Mouse (Mus musculus) heart, adult 8-10 months (tissue): ENCODE measurements around the gene Ston1. TPM values are rescaled to one million over a fixed set of nuclear protein-coding genes. Genes with fewer than 3 reads are reported as not detected.
A peak's percentile ranks its signal among the peaks of the same experiment; 100 is the strongest.

Experiments
- DNase-seq: peaks from one replicate; pipeline ENCODE4 v3.0.0; 2022; ENCODE audit warnings: low spot score
- total RNA-seq, 4 experiments: library from RNA; stranded (reverse); gene quantifications; 2 replicates each; pipeline ENCODE4 v1.2.4; 2022

Gene Ston1
- total RNA-seq, 4 experiments from 2014 or later: 15.0 to 20.7 (median 18.0) TPM

DNA sequence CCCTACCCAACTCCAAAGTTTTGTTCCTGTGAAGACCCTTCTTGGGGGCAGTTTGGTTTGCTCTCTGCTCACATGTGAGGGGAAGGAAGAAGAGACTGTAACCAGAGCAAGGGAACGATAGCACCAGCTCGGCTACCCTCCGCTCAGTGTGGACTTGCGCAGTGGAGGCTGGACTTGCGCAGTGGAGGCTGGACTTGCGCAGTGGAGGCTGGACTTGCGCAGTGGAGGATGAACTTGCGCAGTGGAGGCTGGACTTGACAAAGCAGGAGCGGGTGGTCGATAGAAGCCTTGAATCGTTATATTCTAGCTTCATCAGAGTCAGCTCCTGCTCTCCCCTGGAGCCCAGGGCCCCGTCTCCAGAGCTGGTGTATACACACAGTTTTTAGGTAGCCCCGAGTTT is 27.9 kb downstream of the Ston1 start:
- DNase-seq: no peak

- DNase-seq: peak; percentile 24
These were observed 28.4 kb downstream of the Ston1 start for GRCm38 (mm10) chr17:88625931-88626330.

GRCm38 (mm10) chr17:88626347-88626811 is 28.9 kb downstream of the Ston1 start:
- DNase-seq: no peak

DNA sequence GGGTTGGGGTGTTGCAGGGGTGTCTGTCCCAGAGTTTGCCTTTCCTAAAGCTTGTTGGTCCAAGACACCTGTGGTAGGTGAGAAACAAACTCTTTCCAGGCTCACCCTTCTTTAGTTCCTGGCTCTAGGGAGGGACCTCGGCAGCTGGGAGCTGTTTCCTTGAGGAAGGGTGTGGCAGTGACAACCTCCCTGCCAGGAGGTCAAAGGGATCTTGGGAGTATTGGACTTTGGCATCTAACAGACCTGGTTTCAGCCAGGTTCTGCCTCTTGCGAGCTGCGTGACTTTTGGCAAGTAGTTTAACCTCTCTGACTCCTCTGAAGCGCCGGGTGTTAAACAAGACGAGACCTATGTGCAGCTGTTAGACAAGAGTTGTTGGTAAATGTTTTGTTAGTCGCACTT is 29.7 kb downstream of the Ston1 start:
- DNase-seq: peak; percentile 36

GRCm38 (mm10) chr17:88628676-88629380 is 31.3 kb downstream of the Ston1 start:
- peak; percentile 89 for DNase-seq

- peak; percentile 49 for DNase-seq
These were observed 31.9 kb downstream of the Ston1 start for GRCm38 (mm10) chr17:88629381-88629759.

DNA sequence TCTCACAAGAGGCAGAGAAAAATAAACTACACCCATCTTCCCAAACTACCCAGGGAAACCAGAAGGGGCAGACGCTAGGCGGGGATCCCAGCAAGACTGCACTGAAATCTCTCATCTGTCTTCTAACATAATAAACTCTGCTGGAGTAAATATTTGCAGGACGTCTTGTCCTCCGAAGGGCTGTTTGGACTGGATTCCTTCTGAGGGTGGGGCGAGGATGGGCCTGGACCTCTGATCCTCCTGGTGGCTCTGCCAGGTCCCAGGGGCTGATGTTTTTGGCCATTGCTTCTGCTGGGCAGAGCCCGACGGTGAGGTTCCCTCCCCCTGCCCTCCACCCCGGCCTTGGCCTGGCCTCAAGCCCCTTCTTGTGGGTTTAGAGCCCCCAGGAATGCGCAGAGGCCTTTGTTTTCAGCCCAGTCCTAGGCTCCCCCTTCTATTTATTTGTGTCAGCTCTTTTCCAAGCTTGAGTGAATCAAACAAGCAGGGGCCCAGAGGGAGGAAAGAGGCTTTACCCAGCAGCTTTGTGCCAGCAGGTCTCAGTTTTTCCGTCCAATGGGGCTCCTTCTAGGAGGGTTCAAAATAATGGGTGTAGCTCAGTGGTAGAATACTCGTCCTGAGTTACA is 32.6 kb downstream of the Ston1 start:
- DNase-seq: peak; percentile 68

DNA sequence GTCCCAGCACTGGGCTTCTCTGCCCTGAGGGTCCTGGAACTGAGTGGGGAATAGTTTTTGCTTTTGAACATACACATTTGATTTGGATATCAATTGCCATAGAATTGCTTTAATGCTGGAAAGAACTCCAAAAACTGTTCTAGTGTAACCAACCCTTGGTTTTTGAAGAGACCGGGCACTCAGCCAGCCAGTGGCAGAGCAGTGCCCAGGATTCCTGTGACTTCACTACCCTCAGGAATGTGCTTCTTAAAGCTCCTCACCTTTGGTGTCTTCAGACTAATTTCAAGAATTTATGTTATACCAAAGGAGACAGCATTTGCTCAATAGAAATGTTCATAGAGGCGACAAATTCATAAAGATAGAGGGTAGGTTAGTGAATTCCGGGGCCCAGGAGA is 33.1 kb downstream of the Ston1 start:
- DNase-seq: no peak

DNA sequence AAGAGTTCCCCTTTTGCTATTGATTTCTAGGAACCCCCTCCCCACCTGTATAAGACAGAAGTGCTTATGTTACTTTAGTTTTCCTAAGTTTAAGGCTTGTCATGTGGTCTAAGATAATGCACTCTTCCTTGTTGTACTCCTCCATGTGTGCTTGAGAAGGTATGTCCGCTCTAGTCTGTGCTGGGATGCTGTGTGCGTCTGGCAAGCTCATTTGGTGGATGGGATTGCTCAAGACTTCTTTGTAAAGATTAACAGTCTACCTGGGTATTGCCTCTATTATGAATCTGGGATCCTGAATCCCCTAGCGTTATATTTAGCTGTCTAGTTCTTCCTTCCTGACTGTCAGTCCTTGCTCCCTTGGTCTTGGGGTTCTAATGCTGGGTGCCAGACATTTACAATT is 35.1 kb downstream of the Ston1 start:
- DNase-seq: no peak

DNA sequence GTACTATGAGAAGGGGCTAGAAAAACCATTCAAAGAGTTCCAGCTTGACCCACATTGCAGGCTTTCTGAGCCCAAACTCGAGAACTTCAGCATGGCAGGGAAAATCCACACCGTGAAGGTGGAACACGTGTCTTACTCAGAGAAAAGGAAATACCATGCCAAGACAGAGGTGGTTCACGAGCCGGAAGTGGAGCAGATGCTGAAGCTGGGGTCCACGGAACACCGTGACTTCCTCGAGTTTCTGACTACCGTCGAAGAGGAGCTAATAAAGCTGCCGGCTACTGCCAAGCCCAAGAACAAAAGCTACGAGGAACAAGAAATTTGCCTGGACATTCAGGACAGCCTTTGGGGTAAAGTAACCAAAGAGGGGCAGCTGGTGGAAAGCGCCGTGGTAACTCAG is 38.6 kb downstream of the Ston1 start:
- DNase-seq: no peak

DNA sequence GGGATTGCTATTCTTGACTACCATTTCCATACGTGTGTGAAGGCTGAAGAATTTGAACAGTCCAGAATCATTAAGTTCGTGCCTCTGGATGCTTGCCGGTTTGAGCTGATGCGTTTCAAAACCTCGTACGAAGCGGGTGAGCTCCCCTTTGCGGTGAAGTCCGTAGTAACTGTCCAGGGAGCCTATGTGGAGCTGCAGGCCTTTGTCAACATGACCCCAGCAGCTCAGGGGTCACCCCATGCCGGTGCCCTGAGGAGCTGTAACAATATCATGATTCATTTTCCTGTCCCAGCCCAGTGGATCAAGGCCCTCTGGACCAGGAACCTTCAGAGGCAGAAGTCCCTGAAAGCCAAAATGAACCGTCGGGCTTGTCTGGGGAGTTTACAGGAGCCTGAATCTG is 39.1 kb downstream of the Ston1 start:
- DNase-seq: no peak

- peak; percentile 72 for DNase-seq
These were observed 43.5 kb downstream of the Ston1 start for GRCm38 (mm10) chr17:88641012-88641411.

DNA sequence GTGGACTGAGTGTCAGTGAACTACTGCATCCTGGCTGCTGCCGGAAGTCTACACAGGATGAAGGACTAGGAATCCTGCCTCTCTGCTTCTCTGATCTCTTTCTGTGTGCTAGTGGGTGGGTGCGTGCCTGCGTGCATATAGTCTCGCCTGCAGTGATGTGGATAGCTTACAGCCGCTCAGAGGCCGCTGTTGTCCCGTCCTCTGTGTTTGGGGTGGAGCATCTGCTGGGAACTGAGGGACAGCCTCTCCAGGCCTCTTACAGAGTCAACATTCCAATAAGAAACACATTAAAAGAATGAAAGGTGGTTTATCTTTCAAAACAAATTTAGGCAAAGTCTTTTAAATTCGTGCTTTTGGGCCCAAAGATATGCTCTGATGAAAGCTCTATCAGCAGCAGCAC is 44.4 kb downstream of the Ston1 start:
- DNase-seq: no peak

GRCm38 (mm10) chr17:88644876-88645275 is 47.4 kb downstream of the Ston1 start:
- DNase-seq: no peak

DNA sequence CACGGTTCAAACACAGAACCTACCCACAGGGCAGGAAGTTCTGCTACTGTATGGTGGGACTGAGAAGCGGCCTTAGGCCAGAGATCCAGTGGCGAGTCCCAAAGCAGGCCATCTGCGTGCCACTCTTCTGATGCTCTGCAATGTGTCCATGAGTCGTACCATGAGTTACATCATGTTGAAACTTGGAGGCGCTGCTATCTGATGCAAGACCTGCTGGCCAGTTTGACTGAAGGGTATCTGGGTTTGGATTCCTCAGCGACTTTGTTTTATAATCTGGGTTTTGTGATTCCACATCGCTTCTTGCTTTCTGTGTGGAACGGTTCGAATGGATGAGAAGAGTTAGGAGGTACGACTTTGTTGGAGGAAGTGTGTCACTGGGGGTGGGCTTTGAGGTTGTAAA is 47.8 kb downstream of the Ston1 start:
- no peak for DNase-seq

DNA sequence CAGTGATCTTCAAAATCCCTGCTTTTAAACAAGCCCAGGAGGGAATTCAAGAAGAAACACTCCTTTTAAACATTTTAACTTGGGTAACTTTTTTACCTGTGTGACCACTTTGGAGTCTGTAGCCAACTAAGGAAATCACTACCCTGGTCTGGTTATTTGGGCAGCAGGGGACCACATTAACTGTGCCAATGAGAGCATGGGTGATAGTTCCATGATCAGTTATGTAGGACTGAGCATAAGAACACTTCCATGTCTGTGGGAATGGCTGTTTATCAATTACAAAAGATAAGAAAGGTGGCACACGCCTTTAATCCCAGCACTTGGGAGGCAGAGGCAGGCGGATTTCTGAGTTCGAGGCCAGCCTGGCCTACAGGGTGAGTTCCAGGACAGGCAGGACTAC is 49.7 kb downstream of the Ston1 start:
- DNase-seq: no peak

- peak; percentile 36 for DNase-seq
These were observed 54.5 kb downstream of the Ston1 start for GRCm38 (mm10) chr17:88652010-88652409.

DNA sequence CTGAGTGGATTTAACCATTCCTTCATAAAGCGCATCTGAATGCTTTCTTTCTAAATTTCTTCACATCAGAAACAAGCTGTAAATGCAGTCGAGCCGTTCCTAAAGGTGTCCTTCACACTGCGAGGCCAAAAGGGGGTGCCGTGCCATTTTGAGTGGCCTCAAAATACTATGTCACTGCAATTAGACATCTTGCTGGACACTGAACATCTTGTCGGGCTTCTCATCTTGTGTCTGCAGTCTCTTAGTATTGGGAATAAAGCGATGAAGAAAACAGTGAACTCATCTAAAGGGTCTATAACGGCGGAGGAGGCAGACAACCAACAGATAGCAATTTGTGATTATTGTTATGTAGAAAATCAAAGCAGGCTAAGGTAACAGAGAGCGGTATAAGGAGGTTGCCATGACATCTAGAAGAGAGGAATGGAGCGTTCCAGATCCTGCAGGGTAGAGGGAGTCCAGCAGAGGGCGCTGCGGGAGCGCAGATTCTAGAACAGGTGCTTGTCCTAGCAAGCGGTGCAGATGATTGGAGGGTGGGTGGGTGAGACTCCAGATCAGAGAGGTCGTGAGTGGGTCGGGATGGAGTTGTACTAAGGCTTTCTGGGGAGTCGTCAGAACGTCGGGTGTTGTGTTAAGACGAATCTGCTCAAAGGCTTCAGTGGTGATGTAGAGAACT is 55.4 kb downstream of the Ston1 start:
- DNase-seq: peak; percentile 58

DNA sequence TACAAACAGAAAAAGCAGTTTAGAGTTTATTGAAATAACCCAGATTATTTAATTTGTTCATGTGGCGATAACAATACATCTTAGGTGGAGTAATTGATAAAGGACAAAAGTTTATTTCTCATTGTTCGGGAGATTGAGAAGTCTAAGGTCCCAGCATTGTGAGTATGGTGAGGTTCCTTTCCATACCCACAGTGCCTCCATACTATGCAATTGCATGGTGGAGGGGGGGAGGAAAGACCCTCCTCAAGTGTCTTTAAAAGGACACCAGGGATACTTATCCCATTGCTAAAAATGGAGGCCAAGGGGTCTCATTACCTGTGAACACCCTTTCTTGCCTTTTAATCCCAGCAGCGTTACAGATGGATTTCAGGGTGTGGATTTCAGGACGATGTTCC is 55.9 kb downstream of the Ston1 start:
- DNase-seq: no peak

- no peak for DNase-seq
These were observed 61.0 kb downstream of the Ston1 start for GRCm38 (mm10) chr17:88658510-88658909.

GRCm38 (mm10) chr17:88666076-88666475 is 68.6 kb downstream of the Ston1 start:
- no peak for DNase-seq

GRCm38 (mm10) chr17:88668452-88668851 is 71.0 kb downstream of the Ston1 start, which contains the start of gene Gtf2a1l:
Gene Gtf2a1l, plus strand, starts transcription at chr17:88668660.
- DNase-seq: no peak

- DNase-seq: no peak
These were observed 72.4 kb downstream of the Ston1 start for GRCm38 (mm10) chr17:88669921-88670320.
